Mouse (Mus musculus) hematopoietic stem cell, adult 5-6 weeks (primary cell): Measurements from ENCODE around the gene Wipf1. TPM values are rescaled to one million over a fixed set of nuclear protein-coding genes. Genes with fewer than 3 reads are reported as not detected.

Experiments used
- ATAC-seq, 2 experiments: fragments of 125-278 bp in 1 of 2; replicated peaks in 1 of 2; 2 replicates each; pipeline ENCODE4 v1.8.0; 2016 to 2017; ENCODE audit warnings: inconsistent platforms in 2 of 2, mild to moderate bottlenecking in 2 of 2, moderate number of reproducible peaks in 2 of 2, low read depth in 1 of 2, moderate TSS enrichment in 1 of 2; ENCODE audit not compliant: low FRiP score in 2 of 2, poor library complexity in 2 of 2, severe bottlenecking in 2 of 2, insufficient read depth in 1 of 2, low TSS enrichment in 1 of 2
- total RNA-seq: library from RNA; stranded (forward); fragments of 172-1452, 232-1000 nt; gene quantifications from 2 replicates; pipeline ENCODE4 v1.2.3, GENCODE M21; 2017

Gene Wipf1
- total RNA-seq, 1 experiment from 2014 or later = 18.8 TPM

DNA sequence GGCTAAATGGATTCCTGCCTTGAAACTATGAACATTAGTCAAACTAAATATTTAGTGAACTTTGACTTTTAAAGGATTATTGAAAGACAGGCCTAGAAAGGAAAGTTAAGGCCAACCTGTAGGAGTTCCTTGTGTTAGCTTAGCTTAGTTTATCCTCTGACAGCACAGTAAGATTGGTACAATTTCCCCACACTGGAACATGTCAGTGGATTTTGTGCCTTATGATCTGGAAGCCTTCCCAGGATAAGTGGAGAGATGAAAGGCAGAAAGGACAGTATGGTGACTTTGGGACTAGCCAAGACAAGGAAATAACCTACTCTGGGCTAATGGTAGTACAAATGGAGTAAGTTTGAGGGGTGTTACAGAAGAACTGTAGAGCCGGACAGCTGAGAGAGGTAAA lies 141.7 kb downstream of the Wipf1 start:
- no peak for ATAC-seq

DNA sequence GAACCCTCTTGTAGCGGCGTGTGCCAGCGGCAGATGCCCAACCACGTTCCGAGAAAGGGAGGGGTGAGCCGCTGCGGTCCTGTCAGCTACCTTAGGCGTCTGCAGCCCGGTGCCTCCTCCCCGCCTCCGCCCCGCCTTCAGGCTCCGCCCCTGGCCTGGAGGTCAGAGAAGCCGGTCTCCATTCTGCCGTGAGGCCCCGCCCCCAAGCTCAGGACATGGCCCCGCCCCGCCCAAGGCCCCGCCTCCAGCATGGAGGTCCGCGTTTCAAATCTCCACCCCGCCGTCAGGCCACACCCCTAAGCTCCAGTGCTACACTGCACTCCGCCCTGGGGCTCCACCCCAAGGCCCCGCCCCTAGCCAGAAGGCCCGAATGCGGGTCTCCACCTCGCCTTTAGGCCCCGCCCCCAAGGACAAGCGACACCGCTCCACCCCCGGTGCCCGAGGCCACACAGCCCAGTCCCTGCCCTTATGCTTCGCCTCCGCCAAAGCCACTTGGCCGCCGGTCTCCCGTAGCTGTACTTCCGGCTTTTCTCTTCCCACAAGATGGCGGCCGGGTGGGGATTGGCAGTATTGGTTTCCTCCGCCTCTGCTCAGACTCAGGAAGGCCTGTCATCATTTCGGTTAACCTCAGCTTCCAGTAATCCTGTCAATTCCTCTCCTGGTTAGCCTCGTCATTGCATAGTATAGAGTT lies 143.0 kb downstream of the Wipf1 start, which contains the start of gene Gpr155:
Gpr155 (minus strand) TSS at position 217 of the 691 bp plus-strand sequence.
- ATAC-seq = peak; percentile 88 to 91

DNA sequence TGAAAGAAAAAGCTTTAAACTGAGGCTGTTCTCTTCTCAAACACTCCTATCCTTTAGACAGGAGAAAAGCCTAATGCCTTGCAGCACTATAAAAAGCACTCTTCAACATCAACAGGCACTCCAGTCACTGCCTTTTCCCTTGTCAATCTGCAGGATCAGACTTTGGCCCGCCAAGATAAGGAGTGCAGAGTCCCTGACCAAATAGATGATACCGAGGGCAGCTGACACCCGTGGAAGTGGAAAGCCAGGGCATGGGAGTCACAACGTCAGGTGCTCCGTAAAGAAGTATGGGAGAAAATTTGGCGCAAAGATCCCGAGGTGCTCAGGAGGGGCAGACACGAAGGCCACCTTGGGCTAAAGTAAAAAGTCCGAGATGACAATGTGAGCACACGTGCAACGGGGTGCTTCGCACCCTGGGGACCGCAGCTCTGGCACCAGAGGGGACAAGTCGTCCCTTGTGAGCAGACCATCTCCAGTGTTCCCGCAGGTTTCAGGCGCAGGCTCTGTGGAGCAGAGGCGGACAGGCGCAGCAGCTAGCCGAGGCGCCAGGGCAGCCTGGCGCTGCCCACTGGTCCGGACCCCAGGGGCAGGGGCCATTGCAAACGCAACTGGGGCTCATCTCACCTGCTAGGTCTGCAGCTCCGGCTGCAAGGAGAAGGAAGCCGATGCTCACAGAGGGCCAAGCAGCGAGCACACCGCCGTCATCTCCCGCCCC lies 143.7 kb downstream of the Wipf1 start:
- ATAC-seq = peak; percentile 4 to 12; a peak in 2 of 4 replicates

DNA sequence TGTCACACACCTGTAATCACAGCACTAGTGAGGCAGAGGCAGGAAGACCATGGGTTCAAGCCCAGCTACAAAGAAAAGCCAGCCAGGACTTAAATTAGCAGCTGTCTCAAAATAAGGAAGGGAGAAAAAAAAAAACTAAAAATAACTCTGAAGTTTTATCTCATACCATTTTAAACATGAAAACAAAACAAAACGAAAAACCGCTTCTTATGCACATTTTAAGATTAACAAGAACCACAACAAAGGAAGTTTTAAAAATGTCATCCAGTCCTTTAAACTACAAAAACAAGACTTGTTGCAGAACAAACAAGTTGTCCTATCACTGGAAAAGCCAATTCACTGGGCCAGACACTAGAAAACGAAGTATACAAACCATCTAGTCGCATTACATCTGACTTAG lies 144.4 kb downstream of the Wipf1 start:
- no peak for ATAC-seq

DNA sequence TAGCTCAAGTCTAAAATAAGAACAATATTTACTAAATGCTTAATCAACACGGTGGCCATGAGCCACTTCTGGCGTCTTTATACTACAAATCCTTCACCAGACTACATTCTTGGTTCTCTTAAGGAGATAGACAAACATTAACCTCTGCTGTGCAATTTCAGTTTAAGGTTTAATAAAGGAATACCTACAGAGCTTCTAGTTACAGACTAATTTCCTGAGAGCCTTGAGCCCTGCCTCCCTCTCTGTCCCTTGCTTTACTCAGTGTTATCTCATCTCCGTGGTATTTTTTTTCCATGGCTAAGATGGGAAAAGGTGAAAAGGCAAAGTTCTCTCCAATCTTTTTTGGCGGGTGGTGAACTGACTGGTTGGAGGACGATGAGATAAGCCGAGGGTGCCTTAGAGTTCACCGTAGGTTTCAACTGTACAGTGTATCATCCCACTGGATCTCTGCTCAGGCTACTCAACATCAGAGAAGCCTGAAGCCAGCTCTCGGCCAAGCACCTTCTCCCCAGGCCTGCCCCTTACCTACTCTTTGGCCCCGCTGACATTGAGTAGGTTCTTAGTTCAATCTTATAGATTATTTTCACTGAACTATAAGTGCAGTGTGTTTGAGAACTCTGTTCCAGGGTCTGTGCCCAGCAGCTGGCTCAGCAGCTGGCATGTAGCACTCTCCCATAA lies 149.1 kb downstream of the Wipf1 start:
- ATAC-seq = no peak

DNA sequence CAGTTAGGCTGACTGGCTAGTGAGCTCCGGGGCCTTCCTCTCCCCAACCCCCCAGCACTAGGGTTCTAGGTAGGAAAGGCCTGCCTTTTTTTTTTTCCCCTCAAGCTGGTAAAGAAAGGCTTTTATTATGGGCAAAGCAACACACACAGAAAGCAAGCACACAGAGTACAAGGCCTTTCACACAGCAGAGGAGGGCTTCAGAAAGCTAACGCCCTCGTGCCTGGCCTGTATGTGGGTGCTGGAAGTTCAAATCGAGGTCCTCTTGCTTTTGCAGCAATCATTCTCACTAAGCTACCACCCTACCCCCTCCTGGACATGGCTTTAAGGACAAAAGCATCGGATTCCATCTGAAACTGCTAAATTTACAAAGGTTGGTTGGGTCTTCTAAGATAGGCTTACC lies 149.9 kb downstream of the Wipf1 start:
- ATAC-seq = no peak

Other genes starting within 250 kb of the Wipf1 start
- 8.5 and 20.6 TPM in 2 replicates for gene Scrn3, start 217.1 kb downstream of the Wipf1 start, total RNA-seq
- 30.0 and 39.5 TPM in 2 replicates for gene Cir1, start 217.0 kb downstream of the Wipf1 start, total RNA-seq
- 0.81 and 2.2 TPM in 2 replicates for gene Gpr155, start 143.2 kb downstream of the Wipf1 start, total RNA-seq
- not detected in 2 replicates for gene Chrna1, start 50.6 kb upstream of the Wipf1 start, total RNA-seq
- gene Chn1, start 245.6 kb upstream of the Wipf1 start, total RNA-seq = 0.19 TPM in 1 of 2 replicates, not detected in the other